Mouse (Mus musculus): ENCODE results near the gene Olfr374.
"Not testable (repeated sequence)": the region's sequence is repeated elsewhere in the genome, so short reads cannot be mapped to it uniquely, and the experiment has no call there.

Olfr374 gene

DNA sequence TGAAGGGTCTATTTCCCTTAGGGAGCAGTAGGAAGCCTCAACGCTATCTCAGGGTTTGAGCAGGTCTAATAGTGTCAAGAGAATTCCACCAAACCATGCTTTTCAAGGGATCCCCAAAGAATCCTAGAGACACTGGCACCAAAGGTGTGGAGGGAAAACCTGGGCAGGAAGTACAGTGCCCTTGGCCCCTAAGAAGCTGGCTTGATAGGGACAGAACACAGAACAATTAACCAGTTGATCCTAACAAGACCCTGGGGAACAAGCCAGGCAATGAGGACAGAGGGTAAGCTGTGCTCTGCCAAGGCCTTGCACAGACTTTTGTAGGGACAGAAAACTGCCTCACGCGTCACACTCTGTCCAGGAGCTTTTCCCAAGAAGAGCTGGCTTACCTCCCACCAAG, at the start of gene Olfr374:
Gene Olfr374 (plus strand): TSS at position 301 of the 400 bp plus-strand sequence.
- DNase-seq (ENCODE audit: low spot score in 2 of 2): no peak

GRCm38 (mm10) chr8:72057643-72058042, 49.2 kb upstream of the Olfr374 start:
- DNase-seq (ENCODE audit: low spot score in 2 of 2): not testable (repeated sequence)

GRCm38 (mm10) chr8:72066819-72067399, 39.9 kb upstream of the Olfr374 start:
- not testable (repeated sequence) for DNase-seq (ENCODE audit: low spot score in 2 of 2)

DNA sequence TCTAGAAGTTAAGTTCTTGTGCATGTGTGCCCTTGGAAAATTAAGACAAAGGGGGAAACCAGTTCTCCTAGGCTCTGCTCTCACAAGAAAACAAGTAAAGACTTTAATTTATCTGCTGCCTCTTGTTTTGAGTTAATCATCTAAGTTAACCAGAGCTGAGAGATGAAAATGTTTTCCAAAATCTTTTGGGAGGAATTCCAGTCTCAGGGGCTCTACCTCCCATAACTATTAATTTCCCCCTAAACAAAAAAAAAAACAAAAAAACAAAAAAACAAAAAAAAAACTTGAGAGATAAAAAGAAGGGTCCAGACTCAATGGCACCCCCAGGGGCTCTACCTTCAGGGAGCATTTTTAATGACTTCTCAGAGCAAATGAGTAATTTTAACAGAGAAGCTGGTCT, 24.0 kb upstream of the Olfr374 start, which contains the start of gene Olfr373:
Gene Olfr373 (plus strand): TSS at position 301 of the 400 bp plus-strand sequence.
- DNase-seq (ENCODE audit: low spot score in 2 of 2): not testable (repeated sequence)

DNA sequence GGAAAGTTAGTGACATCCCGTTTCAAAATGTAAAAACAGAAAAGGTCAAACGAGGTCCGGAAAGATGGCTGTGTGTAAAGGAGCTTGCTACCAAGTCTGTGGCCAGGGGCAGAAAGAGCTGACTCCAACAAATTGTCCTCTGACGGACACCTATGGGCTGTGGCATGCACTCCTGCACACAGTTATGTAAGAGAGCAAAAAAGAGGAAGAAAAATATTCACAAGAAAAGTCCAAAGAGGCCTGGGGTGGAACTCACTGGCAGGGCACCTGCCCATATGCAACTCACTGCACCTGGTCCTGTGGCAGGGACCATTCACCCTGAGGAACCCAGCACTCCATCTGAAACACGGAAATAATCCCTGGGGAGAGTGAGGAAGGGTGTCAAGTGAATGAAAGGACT, 22.1 kb upstream of the Olfr374 start:
- no peak for DNase-seq (ENCODE audit: low spot score in 2 of 2)

GRCm38 (mm10) chr8:72087611-72088010, 19.2 kb upstream of the Olfr374 start:
- DNase-seq (ENCODE audit: low spot score in 2 of 2): not testable (repeated sequence)

- DNase-seq (ENCODE audit: low spot score in 2 of 2): not testable (repeated sequence)
These were observed 10.1 kb upstream of the Olfr374 start for GRCm38 (mm10) chr8:72096721-72097120.

- DNase-seq (ENCODE audit: low spot score in 2 of 2): peak in 1 of 2 experiments; percentile 20
These were observed 7.3 kb upstream of the Olfr374 start for GRCm38 (mm10) chr8:72099377-72100103.

DNA sequence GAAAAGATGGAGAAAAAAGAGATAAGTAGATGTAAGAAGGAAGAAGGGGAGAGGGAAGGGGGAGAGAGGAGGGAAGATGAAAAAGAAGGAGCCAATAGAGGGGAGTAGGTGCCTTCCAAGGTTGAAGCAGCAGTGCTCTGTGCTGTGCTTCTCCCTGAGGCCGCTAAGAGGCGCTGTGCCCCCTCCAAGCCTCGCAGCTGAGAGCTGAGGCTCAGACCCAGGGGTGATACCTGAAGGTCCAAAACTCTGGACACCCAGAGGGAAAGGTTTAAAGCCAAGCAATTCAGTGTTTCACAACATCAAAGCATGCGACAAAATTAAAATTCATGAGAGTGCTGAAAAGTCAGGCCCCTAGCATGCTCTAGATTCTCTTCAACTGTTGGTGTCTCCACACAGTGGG, 1.7 kb upstream of the Olfr374 start:
- no peak for DNase-seq (ENCODE audit: low spot score in 2 of 2)

DNA sequence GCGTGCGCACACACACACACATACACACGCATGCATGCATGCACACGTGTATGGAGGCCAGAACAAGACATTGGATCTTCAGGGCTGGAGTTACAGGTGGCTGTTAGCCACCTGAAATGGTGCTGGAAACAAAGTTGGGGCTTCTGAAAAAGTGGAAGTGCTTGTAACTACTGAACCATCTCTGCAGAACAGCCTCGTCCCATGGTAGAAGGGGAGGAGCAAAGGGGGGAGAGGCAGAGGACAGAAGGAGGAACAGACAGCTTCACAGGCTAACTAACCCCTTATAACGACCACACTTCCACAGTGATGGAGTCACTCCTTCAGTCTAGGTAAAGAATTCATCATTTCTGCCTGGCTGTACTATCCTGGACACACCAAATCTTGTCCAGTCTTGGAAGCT, 4.0 kb downstream of the Olfr374 start:
- no peak for DNase-seq (ENCODE audit: low spot score in 2 of 2)

GRCm38 (mm10) chr8:72112486-72112885, 5.6 kb downstream of the Olfr374 start:
- no peak for DNase-seq (ENCODE audit: low spot score in 2 of 2)

DNA sequence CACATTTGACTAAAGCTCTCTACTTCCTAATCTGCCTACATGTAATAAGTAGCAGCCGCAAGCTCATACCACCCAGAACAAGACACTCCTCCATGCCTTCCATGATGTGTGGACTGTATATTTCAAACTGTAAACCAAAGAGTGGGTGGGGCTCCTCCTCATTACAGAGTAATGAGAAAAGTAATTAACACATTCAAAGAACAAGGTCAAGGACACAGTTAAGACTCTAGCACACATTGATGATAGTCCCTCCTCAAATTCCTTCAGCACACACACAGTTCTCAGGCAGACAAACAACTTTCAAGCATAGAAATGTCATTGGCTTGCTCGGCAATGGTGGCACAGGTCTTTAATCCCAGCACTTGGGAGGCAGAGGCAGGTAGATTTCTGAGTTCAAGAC, 8.4 kb downstream of the Olfr374 start:
- DNase-seq (ENCODE audit: low spot score in 2 of 2): no peak

DNA sequence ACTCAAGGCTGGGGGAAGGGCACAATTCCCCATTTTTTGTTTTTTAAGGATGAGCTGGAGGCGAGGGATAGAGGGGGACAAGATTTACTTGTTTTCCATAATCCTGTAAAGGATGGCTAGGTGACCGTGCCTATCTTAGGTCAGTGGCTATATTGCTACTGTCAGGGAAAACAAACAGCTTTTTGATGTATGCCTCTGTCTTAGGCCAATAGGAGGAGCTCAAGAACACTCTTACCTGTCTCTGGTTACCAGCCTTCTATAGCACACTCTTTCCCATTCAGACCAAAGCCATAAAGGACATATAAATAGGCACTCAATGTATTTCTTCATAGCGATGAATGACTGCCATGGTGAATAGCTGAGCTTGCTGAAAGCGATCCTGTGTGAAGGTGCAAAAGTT, 11.8 kb downstream of the Olfr374 start:
- DNase-seq (ENCODE audit: low spot score in 2 of 2): no peak

GRCm38 (mm10) chr8:72121486-72121885, 14.6 kb downstream of the Olfr374 start:
- not testable (repeated sequence) for DNase-seq (ENCODE audit: low spot score in 2 of 2)

DNA sequence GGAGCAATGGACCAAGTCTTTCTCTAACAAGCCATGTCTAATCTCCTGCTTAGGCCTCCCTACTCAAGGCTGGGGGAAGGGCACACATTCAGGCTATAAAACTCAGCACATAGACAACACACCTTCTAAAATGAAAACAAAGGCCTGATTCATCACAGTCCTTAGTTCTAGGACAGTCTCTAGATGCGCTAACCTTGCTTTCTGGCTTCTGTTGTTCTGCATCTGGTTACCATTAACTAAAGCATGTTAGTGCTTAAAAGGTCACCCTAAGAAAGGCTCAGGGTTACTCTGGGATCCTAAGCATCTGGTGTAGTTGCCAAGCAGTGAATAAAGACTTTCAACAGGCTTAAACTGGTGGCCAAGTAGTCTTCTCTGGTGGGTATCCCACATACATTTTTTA, 15.2 kb downstream of the Olfr374 start:
- DNase-seq (ENCODE audit: low spot score in 2 of 2): no peak

GRCm38 (mm10) chr8:72127834-72128233, 21.0 kb downstream of the Olfr374 start:
- no peak for DNase-seq (ENCODE audit: low spot score in 2 of 2)

DNA sequence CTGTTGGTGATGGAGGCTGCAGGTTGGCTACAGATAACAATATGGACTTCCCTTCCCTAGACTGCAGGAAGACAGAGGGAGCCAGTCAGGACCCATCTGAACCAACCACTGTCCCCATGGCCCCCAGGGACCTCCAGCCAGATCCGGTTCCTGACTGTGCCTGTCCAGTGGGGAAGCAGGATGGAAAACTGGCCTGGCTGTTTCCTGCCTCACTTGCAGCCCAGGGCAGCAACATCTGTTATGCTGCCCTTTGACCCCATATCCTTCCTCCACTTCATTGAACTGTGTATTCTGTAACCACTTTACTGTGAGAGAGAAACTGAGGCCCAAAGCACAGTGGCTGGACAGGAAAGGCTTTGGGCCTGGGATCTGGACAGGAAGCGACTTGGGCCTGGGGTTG, 24.4 kb downstream of the Olfr374 start:
- DNase-seq (ENCODE audit: low spot score in 2 of 2): no peak

- DNase-seq (ENCODE audit: low spot score in 2 of 2): no peak
These were observed 25.1 kb downstream of the Olfr374 start for GRCm38 (mm10) chr8:72131901-72132300.

GRCm38 (mm10) chr8:72132417-72132816, 25.6 kb downstream of the Olfr374 start:
- no peak for DNase-seq (ENCODE audit: low spot score in 2 of 2)

GRCm38 (mm10) chr8:72132891-72133290, 26.1 kb downstream of the Olfr374 start:
- DNase-seq (ENCODE audit: low spot score in 2 of 2): no peak

- no peak for DNase-seq (ENCODE audit: low spot score in 2 of 2)
These were observed 26.7 kb downstream of the Olfr374 start for GRCm38 (mm10) chr8:72133507-72133906.

- peak; percentile 26 to 36 for DNase-seq (ENCODE audit: low spot score in 2 of 2)
These were observed 28.1 kb downstream of the Olfr374 start, which contains the start of gene Tpm4 for GRCm38 (mm10) chr8:72134756-72135445. Gene Tpm4, plus strand, starts transcription at chr8:72134975.
